Mouse (Mus musculus) cerebellum, postnatal 14 days (tissue): ENCODE results near the gene Chd1l.

Experiments
- DNase-seq, 2 experiments: peaks; one replicate each; pipeline ENCODE4 v3.0.0; 2021; ENCODE audit warnings: mixed read lengths in 2 of 2

Gene Chd1l

DNA sequence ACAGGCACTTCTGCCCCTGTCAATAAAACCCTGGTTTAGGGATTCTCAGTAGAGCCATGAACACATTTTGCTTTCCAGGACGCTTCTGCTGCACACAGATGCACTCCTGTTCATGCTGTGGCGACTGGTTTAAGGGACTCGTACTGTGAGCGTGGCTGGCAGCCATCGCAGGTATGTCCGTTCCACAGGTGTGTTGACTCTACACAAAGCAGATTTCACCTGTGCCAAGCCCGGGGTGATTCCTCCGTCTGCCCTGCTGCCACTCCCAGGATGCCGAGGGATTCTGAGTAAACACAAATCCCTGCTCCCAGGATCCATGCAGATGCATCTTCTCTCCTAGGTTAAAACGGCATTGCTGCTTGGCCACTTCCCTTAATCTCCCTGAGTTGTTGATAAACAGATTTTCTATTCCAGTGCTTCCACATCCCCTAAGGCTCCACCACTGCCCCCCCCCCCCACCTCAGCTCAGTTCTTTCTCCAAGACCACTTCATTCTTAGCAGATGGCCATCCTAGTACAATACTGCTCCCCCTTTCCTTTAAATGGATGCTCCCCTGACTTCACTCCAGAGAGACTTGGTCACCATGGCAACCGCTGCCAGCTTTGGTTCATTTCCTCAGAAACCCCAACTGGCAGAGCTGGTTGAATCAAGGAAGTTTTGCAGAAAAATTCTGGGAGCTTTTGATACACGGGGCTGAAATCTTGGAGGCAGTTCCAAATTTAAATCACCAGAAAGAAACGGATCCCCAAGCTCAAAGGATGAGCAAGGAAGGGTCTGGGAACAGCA, 87.9 kb downstream of the Chd1l start:
- DNase-seq = peak; percentile 61 to 75

GRCm38 (mm10) chr3:97519883-97520282, 90.1 kb downstream of the Chd1l start:
- no peak for DNase-seq

GRCm38 (mm10) chr3:97512296-97512695, 97.7 kb downstream of the Chd1l start:
- DNase-seq = no peak
